Mouse (Mus musculus) kidney, postnatal 36 days (tissue): ENCODE measurements around the gene Srp54c.
"Not testable (repeated sequence)": the region's sequence is repeated elsewhere in the genome, so short reads cannot be mapped to it uniquely, and the experiment has no call there.

Experiments used
- DNase-seq, 2 experiments: peaks; one replicate each; pipeline ENCODE4 v3.0.0; 2021 to 2022; ENCODE audit warnings: mixed read lengths in 2 of 2

Srp54c gene

GRCm38 (mm10) chr12:55229626-55230519 is at the start of gene Srp54c:
Gene Srp54c, plus strand, starts transcription at chr12:55230168.
- not testable (repeated sequence) for DNase-seq

GRCm38 (mm10) chr12:55187686-55188085 is 42.3 kb upstream of the Srp54c start:
- DNase-seq, result not testable (repeated sequence)

GRCm38 (mm10) chr12:55189127-55189526 is 40.8 kb upstream of the Srp54c start:
- DNase-seq, result not testable (repeated sequence)

DNA sequence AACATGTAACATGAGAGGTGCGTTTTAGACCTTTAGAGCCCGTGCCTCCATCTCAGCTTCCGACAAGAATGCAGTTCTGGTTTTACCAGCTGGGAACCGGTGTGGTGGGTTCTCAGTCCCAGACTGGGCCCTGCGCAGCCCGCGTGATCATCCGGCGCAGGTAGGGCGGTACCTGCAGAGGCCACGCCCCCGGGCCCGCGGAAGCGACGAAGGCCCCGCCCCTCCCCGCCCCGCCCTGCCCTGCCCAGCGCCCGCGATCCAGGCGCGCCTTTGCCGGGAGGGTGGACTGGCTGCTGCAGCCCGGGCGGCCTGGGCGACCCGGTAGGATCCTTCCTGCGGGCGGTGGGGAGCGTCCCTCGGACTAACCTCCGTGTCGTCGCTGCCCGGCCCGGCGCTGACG is 30.7 kb upstream of the Srp54c start, which contains the start of gene 1700047I17Rik2:
Gene 1700047I17Rik2, plus strand, starts transcription at position 287 of the 400 bp plus-strand sequence.
- DNase-seq, result not testable (repeated sequence)

DNA sequence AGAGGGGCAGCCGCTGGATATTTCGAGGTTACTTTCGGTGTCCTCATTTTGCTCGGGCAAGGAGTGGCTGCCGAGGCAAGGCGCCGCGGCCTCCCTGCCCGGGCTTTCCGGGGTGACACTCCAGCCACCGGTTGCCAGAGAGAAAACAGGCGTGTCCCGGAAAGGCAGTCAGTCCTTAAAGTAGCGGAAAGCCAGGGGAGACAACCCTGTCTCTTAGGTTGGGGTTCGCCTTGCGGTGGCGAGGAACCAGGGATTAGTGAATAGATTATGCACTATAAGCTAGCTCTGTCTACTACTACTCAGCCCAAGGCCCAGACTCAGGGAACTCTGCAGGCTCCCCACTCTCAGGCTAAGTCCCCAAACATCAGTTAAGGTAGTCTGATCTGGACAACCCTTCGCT is 30.2 kb upstream of the Srp54c start:
- DNase-seq, result not testable (repeated sequence)

DNA sequence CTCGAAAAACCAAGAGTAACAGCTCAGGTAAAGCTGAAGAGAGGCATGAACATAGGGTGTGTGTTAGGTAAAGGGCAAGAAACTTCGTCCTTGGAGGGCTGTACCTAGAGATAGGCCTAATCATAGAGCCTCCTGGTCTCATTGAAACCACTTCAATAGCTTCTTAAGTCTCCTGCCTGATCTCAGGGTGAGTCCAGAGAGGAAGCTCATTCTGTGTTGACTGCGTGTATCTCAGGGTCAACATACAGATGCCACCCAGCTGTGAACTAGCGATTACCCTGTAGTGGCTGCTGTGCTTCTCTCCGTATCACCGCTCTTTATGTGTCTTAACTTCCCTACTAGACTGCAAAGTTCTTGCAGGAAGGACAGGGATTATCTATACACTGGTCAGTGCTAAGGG is 17.0 kb upstream of the Srp54c start:
- not testable (repeated sequence) for DNase-seq

- DNase-seq, result peak in 1 of 2 experiments; percentile 6
These were observed 523 bp downstream of the Srp54c start for GRCm38 (mm10) chr12:55230520-55230861.

GRCm38 (mm10) chr12:55242243-55242642 is 12.3 kb downstream of the Srp54c start:
- DNase-seq, result not testable (repeated sequence)

- DNase-seq, result not testable (repeated sequence)
These were observed 32.0 kb downstream of the Srp54c start for GRCm38 (mm10) chr12:55261950-55262349.

- not testable (repeated sequence) for DNase-seq
These were observed 33.4 kb downstream of the Srp54c start for GRCm38 (mm10) chr12:55263385-55263784.

- DNase-seq, result no peak
These were observed 42.3 kb downstream of the Srp54c start for GRCm38 (mm10) chr12:55272243-55272642.

GRCm38 (mm10) chr12:55277583-55277982 is 47.6 kb downstream of the Srp54c start:
- DNase-seq, result not testable (repeated sequence)

DNA sequence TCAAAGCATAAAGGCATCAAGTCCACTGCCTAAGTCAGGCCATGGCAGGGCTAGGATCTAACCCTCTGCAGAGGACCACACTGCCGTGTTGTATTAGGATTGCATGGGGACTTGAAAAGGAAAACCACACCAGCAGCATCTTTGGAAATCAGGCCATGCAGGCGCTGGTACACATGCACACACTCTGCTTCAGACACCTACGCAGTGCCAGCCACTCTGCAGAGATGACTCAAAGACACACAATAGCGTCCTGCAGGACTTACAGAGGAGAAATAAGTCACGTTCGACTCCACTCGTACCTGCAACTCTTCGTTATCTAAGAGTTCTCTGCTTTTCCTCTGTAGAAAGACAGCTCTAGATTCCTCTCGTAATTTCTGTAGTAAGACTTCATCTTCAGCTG is 68.1 kb downstream of the Srp54c start:
- no peak for DNase-seq

DNA sequence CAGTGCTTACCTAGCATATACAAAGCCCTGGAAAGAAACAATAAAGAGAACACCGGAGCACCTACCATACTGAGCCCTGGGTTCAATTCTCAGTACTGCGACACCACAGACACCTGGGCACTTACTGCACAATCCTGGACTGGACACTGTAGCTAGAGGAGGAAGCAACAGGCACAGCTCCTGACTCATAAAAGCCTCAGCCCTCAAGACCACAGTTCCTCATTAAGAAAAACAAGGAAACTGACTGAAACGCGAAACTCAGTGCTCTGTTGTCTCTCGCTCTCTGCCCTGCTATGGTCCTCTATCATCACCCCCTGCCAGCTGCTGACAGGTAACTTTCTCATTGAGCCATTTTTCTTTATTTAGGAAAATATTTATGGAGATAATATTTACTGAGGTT is 69.4 kb downstream of the Srp54c start, which contains the start of gene 1110008L16Rik:
Gene 1110008L16Rik, plus strand, starts transcription at position 242 of the 400 bp plus-strand sequence.
- DNase-seq, result no peak

GRCm38 (mm10) chr12:55300820-55301351 is 70.9 kb downstream of the Srp54c start:
- DNase-seq, result no peak

- DNase-seq, result no peak
These were observed 71.7 kb downstream of the Srp54c start for GRCm38 (mm10) chr12:55301472-55302300.

- peak; percentile 95 to 96 for DNase-seq
These were observed 72.8 kb downstream of the Srp54c start, which contains the start of gene Ppp2r3c for GRCm38 (mm10) chr12:55302485-55303441. Gene Ppp2r3c, minus strand, starts transcription at chr12:55302998.

- DNase-seq, result no peak
These were observed 76.4 kb downstream of the Srp54c start for GRCm38 (mm10) chr12:55306371-55306770.

DNA sequence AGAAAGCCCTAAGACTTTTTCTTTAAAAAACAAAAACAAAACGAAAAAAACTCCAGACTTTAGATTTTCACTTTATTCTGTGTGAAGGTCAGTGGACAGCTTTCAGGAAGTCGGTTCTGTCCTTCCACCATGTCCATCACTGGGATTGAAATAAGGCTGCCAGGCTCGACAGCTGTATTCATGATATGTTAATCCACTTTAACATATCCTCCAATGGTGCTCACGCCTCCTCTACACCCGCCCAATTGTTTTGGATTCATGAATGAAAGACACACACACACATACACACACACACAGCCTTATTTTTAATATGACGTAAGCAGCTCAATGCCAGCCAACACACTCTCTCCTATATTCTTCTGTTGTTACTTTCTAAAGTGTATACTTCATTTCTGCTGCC is 77.6 kb downstream of the Srp54c start:
- no peak for DNase-seq

DNA sequence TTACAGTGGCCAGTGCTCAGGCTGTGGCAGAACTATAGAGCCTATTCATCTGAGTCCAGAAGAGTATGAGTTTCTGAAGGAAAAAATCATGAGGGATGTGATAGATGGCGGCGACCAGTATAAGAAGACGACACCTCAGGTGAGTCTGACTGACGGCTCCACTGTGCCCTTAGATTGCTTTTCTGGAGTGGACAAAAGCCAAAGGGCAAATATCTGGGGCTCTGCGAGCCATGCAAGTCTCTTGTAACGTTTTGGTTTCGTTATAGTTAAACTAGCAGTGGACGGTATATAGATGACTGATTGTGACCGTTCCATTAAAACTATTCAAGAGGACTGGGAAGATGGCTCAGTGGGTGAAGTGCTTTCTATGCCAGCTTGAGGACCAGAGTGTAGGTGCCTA is 78.8 kb downstream of the Srp54c start:
- peak; percentile 39 to 48 for DNase-seq

- DNase-seq, result no peak
These were observed 79.5 kb downstream of the Srp54c start for GRCm38 (mm10) chr12:55309501-55309900.

DNA sequence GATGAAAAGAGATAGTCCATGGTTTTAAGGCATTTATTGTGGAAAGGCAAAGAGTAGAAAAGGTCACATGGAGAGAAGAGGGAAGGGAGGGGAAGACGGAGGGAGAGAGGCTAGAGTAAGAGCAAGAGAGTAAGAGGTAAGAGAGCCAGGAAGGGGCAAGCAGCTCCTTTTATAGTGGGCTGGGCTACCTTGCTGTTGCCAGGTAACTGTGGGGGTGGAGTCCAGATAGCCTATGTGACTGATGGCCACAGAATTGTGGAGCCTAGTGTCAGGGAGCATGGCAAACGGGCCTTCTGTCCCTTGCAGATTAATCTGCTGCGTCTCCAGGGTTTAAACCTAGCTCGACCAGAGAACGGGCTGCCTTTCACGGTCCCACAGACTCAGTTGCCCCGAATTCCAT is 81.9 kb downstream of the Srp54c start:
- no peak for DNase-seq
